Comparison of ENCODE assay signal across 19 mouse cellular contexts in the genomic region with DNA sequence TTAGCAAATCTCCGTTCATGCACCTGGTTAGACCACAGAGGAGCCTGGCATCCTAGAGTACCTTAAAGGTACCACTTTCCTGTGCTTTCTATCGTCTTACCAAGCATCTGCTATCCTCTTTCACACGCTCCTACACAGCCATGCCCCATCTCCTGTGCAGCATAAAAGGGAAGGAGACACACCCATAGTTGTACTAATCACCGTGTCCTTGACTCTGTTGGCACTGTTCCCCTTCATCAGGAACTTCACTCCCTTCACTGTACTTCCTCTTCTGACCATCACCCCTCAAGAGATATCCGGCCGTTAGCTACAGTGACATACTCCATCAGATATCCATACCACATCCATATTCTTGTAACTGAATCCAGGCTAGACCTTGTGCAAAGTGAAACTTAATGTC.
DNase-seq lines count a peak whose midpoint lies in the region; ATAC-seq lines count a peak whose summit lies in the region.
"Had no signal": no experiment of that assay in that cellular context is flagged by ENCODE, and none has a peak within 500 bp of the region (broad histone marks: within the 10 kb centered on the region; RNA-seq: fewer than 3 reads in every experiment).

No protein-coding gene starts in this region.

- no peaks in the 10 kb centered on the region for H3K9me3 ChIP-seq in hindbrain, embryonic 14.5 days (ENCODE audit: control insufficient read depth, low read length)
- H3K9me3 ChIP-seq in hindbrain, embryonic 12.5 days (replicated peaks), result no peaks in the 10 kb centered on the region
- H3K9me3 ChIP-seq in intestine, embryonic 16.5 days (ENCODE audit: control insufficient read depth, low read length), result no peaks in the 10 kb centered on the region
- H3K9me3 ChIP-seq: hindbrain, embryonic 10.5 days; lung, embryonic 15.5 days; midbrain, embryonic 13.5 days had no signal

- WGBS in hindbrain, embryonic 14.5 days, result 80% methylated on average over 6 of the region's 6 CpGs
- 82% methylated on average over 6 of the region's 6 CpGs for WGBS in hindbrain, embryonic 12.5 days
- 60% methylated on average over 6 of the region's 6 CpGs for WGBS in intestine, embryonic 16.5 days

- H3K4me3 ChIP-seq in hindbrain, embryonic 14.5 days (replicated peaks; ENCODE audit: low read length), result no peak overlapping the region
- no peak overlapping the region for H3K4me3 ChIP-seq in hindbrain, embryonic 12.5 days
- H3K4me3 ChIP-seq in intestine, embryonic 16.5 days (ENCODE audit: low read length), result no peak overlapping the region
- H3K4me3 ChIP-seq: erythroblast, embryonic 14.5 days; hindbrain, embryonic 10.5 days; lung, embryonic 15.5 days; midbrain, embryonic 13.5 days had no signal

- H3K9ac ChIP-seq in hindbrain, embryonic 14.5 days, result no peak overlapping the region
- no peak overlapping the region for H3K9ac ChIP-seq in hindbrain, embryonic 12.5 days
- no peak overlapping the region for H3K9ac ChIP-seq in intestine, embryonic 16.5 days (ENCODE audit: low read depth, low read length)
- H3K9ac ChIP-seq: lung, embryonic 15.5 days; midbrain, embryonic 13.5 days had no signal

- H3K27me3 ChIP-seq in hindbrain, embryonic 14.5 days (ENCODE audit: control insufficient read depth, insufficient read depth, low read length), result no peaks in the 10 kb centered on the region
- no peaks in the 10 kb centered on the region for H3K27me3 ChIP-seq in hindbrain, embryonic 12.5 days
- H3K27me3 ChIP-seq in intestine, embryonic 16.5 days (replicated peaks; ENCODE audit: control insufficient read depth, insufficient read depth, low read length), result no peaks in the 10 kb centered on the region
- H3K27me3 ChIP-seq: lung, embryonic 15.5 days; midbrain, embryonic 13.5 days had no signal

- H3K27ac ChIP-seq in hindbrain, embryonic 14.5 days, result no peak overlapping the region
- no peak overlapping the region for H3K27ac ChIP-seq in hindbrain, embryonic 12.5 days
- no peak overlapping the region for H3K27ac ChIP-seq in intestine, embryonic 16.5 days (ENCODE audit: low read length)
- H3K27ac ChIP-seq: hindbrain, embryonic 10.5 days; lung, embryonic 15.5 days; midbrain, embryonic 13.5 days had no signal

- no peak overlapping the region for H3K4me2 ChIP-seq in hindbrain, embryonic 14.5 days (replicated peaks)
- no peak overlapping the region for H3K4me2 ChIP-seq in hindbrain, embryonic 12.5 days (replicated peaks)
- H3K4me2 ChIP-seq in intestine, embryonic 16.5 days (ENCODE audit: low read depth, low read length), result no peak overlapping the region
- H3K4me2 ChIP-seq: lung, embryonic 15.5 days; midbrain, embryonic 13.5 days had no signal

- DNase-seq in hindbrain, embryonic 14.5 days (ENCODE audit: low spot score), result peak; percentile 16
- peak; percentile 97 for DNase-seq in MEL-GATA-1-ER (ENCODE audit: extremely low read depth, low read depth)
- no peak for DNase-seq in kidney, adult 18-20 months
- DNase-seq in kidney, postnatal 25 days, result no peak
- no peak for DNase-seq in right cerebral cortex, postnatal 14 days
- DNase-seq: adrenal gland, postnatal 25 days; cerebellum, postnatal 14 days; gastrocnemius, postnatal 36 days; kidney, adult 9 months; right cerebral cortex, adult 18-20 months; spleen, adult 18-20 months; thymus, postnatal 36 days had no signal

- H3K4me1 ChIP-seq in hindbrain, embryonic 14.5 days (replicated peaks; ENCODE audit: control insufficient read depth, insufficient read depth, low read length), result 0 out of 2 replicates have a peak, but pooled peaks cover 6% of the 10 kb centered on the region
- H3K4me1 ChIP-seq in hindbrain, embryonic 12.5 days, result 0 out of 2 replicates have a peak, but pooled peaks cover 5% of the 10 kb centered on the region
- H3K4me1 ChIP-seq in intestine, embryonic 16.5 days (ENCODE audit: control insufficient read depth, insufficient read depth, low read length), result 0 out of 2 replicates have a peak, but pooled peaks cover 4% of the 10 kb centered on the region
- H3K4me1 ChIP-seq: hindbrain, embryonic 10.5 days; lung, embryonic 15.5 days; midbrain, embryonic 13.5 days had no signal

- ATAC-seq in hindbrain, embryonic 14.5 days (ENCODE audit: low FRiP score), result no peak
- no peak for ATAC-seq in hindbrain, embryonic 12.5 days (ENCODE audit: low FRiP score)
- peak; percentile 65 for ATAC-seq in intestine, embryonic 16.5 days
- ATAC-seq in megakaryocyte-erythroid progenitor cell, adult 5-6 weeks (replicated peaks; ENCODE audit: low FRiP score, low TSS enrichment, poor library complexity, severe bottlenecking), result peak; percentile 71
- ATAC-seq: midbrain, embryonic 13.5 days had no signal

- H3K36me3 ChIP-seq in hindbrain, embryonic 14.5 days (replicated peaks; ENCODE audit: control insufficient read depth, insufficient read depth), result no peaks in the 10 kb centered on the region
- no peaks in the 10 kb centered on the region for H3K36me3 ChIP-seq in hindbrain, embryonic 12.5 days
- H3K36me3 ChIP-seq in intestine, embryonic 16.5 days (ENCODE audit: control insufficient read depth, insufficient read depth, low read length), result no peaks in the 10 kb centered on the region
- H3K36me3 ChIP-seq: hindbrain, embryonic 10.5 days; lung, embryonic 15.5 days; midbrain, embryonic 13.5 days had no signal

Comparison
In these comparisons a context has a peak if more than half of its experiments do, and no peak if none do; other contexts are left out.
1. ATAC-seq: peak in intestine, embryonic 16.5 days (single experiment) and megakaryocyte-erythroid progenitor cell, adult 5-6 weeks (single experiment); none in hindbrain, embryonic 14.5 days (single experiment) and hindbrain, embryonic 12.5 days (single experiment).
2. DNase-seq: peak in hindbrain, embryonic 14.5 days (single experiment) and MEL-GATA-1-ER (single experiment); none in kidney, adult 18-20 months (single experiment), kidney, postnatal 25 days (0 of 2) and right cerebral cortex, postnatal 14 days (single experiment).